Mouse (Mus musculus): ENCODE measurements around the gene Sipa1l3.

Sipa1l3 gene

GRCm38 (mm10) chr7:29489851-29490250 is 28.6 kb downstream of the Sipa1l3 start:
- in situ Hi-C loops (cut with MboI; ENCODE audit: low pct_unique_long_range_greater_than_20kb in 1 of 2, low sequenced_read_pairs in 2 of 2, unreplicated experiment in 1 of 2): no loop called here

GRCm38 (mm10) chr7:29489364-29489763 is 29.1 kb downstream of the Sipa1l3 start:
- in situ Hi-C loops (cut with MboI; ENCODE audit: low pct_unique_long_range_greater_than_20kb in 1 of 2, low sequenced_read_pairs in 2 of 2, unreplicated experiment in 1 of 2): no loop called here

- in situ Hi-C loops (cut with MboI; ENCODE audit: low pct_unique_long_range_greater_than_20kb in 1 of 2, low sequenced_read_pairs in 2 of 2, unreplicated experiment in 1 of 2): no loop called here
These were observed 31.7 kb downstream of the Sipa1l3 start for GRCm38 (mm10) chr7:29486753-29487152.

DNA sequence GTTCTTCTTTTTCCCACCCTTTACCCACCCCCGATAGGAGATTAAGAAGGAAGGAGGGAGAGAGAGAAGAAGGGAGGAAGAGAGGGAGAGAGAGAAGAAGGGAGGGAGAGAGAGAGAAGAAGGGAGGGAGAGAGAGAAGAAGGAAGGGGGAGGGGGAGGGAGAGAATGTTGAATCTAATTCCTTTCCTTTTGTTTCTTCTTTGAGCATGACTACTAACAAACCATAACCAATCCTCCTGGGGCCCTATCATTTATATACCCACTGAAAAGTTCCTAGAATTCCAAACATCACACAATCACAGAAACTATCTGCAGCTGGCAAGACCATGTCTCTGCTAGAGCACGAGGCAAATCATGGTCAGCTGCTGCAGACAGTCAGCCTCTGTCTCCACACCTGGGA is 32.7 kb downstream of the Sipa1l3 start:
- in situ Hi-C loops (cut with MboI; ENCODE audit: low pct_unique_long_range_greater_than_20kb in 1 of 2, low sequenced_read_pairs in 2 of 2, unreplicated experiment in 1 of 2): no loop called here

DNA sequence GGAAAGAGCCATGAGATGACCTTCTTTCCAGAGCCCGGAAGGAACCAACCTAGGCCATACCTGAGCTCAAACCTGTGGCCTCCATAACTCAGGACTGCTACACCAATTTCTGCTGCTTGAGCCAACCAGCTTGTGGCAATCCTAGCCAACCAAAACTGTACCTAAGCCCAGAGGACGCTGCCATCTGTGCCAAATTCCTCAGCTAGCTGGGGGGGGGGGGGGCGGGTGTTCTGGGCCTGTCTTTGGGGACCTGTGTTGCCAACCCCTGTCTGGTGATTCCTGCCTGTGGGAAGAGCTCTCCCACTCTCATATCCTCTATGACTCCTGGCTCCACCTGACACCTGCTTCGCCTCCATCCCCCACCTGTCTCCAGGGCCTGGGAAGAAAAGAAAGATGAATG is 34.9 kb downstream of the Sipa1l3 start:
- in situ Hi-C loops (cut with MboI; ENCODE audit: low pct_unique_long_range_greater_than_20kb in 1 of 2, low sequenced_read_pairs in 2 of 2, unreplicated experiment in 1 of 2): no loop called here

DNA sequence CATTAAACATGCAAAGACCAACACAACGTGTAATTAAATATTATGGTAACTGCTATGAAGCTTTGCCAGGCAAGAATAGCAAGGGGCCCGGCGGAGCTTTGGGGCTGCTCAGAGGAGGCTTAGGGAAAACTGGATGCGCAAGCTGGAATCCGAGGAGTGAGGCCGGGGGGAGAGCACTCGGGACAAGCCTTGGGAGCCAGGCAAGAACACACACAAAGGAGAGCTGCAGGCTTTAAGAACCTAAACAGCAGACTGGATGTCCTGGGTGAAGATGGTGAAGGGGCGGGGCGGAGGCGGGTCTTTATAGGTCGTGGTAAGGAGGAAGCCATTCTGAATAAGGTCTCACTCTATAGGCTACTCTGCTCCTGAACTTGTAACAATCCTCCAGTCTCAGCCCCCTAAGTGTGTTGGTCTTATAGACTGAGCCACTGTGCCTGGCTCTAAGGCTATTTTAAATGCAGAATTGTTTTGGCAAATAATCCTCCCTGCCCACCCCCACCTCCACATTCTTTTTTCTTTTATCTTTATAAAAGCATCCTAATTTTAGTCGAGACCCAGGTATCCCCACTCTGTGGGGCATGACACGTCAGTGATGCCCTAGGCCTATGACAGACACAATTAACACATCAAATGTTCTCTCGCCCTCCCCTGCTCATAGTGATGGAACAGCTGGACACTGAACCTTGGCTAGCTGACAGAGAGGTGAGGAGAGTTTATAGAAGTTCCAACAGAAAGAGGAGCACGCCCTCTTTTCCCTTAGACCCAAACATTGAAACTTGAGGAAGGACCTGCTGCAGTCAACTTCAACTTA is 36.9 kb downstream of the Sipa1l3 start:
- in situ Hi-C loops (cut with MboI; ENCODE audit: low pct_unique_long_range_greater_than_20kb in 1 of 2, low sequenced_read_pairs in 2 of 2, unreplicated experiment in 1 of 2): no loop called here

- in situ Hi-C loops (cut with MboI; ENCODE audit: low pct_unique_long_range_greater_than_20kb in 1 of 2, low sequenced_read_pairs in 2 of 2, unreplicated experiment in 1 of 2): no loop called here
These were observed 37.7 kb downstream of the Sipa1l3 start for GRCm38 (mm10) chr7:29480590-29481344.

DNA sequence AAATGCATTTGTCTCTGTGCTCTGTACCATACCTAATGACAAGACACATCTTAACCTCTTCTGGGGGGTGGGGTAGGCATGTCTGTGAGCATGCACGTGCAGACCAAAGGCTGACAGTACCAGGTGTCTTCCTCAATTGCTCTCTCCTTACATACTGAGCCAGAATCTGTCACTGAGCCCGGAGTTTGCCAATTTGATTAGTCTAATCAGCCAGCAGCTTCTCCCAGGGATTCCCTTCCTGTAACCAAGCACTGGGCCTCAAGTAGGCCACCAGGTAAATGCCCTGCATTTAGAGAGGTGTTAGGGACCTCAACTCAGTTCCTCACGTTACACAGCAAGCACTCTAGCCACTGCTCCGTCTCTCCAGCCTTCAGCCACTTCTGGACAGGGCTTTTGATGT is 38.3 kb downstream of the Sipa1l3 start:
- in situ Hi-C loops (cut with MboI; ENCODE audit: low pct_unique_long_range_greater_than_20kb in 1 of 2, low sequenced_read_pairs in 2 of 2, unreplicated experiment in 1 of 2): no loop called here

- in situ Hi-C loops (cut with MboI; ENCODE audit: low pct_unique_long_range_greater_than_20kb in 1 of 2, low sequenced_read_pairs in 2 of 2, unreplicated experiment in 1 of 2): no loop called here
These were observed 43.4 kb downstream of the Sipa1l3 start for GRCm38 (mm10) chr7:29475005-29475404.

GRCm38 (mm10) chr7:29471309-29471708 is 47.1 kb downstream of the Sipa1l3 start:
- in situ Hi-C loops (cut with MboI; ENCODE audit: low pct_unique_long_range_greater_than_20kb in 1 of 2, low sequenced_read_pairs in 2 of 2, unreplicated experiment in 1 of 2): no loop called here

- in situ Hi-C loops (cut with MboI; ENCODE audit: low pct_unique_long_range_greater_than_20kb in 1 of 2, low sequenced_read_pairs in 2 of 2, unreplicated experiment in 1 of 2): no loop called here
These were observed 48.7 kb downstream of the Sipa1l3 start for GRCm38 (mm10) chr7:29469602-29470344.

GRCm38 (mm10) chr7:29468593-29468992 is 49.8 kb downstream of the Sipa1l3 start:
- in situ Hi-C loops (cut with MboI; ENCODE audit: low pct_unique_long_range_greater_than_20kb in 1 of 2, low sequenced_read_pairs in 2 of 2, unreplicated experiment in 1 of 2): no loop called here

GRCm38 (mm10) chr7:29466585-29466984 is 51.9 kb downstream of the Sipa1l3 start:
- in situ Hi-C loops (cut with MboI; ENCODE audit: low pct_unique_long_range_greater_than_20kb in 1 of 2, low sequenced_read_pairs in 2 of 2, unreplicated experiment in 1 of 2): no loop called here

DNA sequence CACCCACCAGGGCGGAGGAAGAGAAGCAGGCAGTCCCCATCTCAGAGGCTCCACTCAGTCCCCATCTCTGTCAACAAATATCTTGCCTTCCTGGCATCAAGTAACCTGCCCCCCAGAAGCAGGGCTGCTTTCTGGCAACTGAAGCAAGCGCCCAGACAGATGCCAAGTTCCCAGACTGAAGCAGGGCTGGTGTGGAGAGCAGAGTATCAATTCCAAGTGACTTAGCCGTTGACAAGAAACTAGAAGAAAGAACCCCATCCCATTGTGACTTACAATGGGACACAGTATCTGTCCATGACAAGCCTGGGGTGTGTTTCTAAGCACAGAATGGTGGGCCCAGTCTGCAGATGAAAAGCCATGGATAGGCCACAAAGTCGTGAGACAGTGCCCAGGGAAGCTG is 52.7 kb downstream of the Sipa1l3 start:
- in situ Hi-C loops (cut with MboI; ENCODE audit: low pct_unique_long_range_greater_than_20kb in 1 of 2, low sequenced_read_pairs in 2 of 2, unreplicated experiment in 1 of 2): no loop called here

DNA sequence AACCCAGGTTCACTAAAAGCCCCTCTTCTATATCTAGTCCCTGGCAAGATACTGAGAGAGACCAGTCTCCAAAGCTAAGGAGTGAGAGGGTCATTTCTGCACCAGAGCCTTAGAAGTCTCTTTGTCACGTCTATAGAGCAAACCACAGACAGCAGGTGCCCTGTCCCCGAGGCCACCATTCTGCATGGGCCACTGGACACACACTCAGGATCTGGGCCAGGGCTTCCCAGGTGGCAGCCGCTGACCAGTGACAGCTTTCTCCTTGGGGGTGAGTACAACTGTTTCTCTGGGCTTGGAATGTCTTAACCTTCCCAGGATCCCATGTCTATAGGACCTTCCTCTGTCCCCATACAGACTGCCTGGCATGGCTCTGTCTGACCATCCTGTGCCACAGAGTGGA is 55.6 kb downstream of the Sipa1l3 start:
- in situ Hi-C loops (cut with MboI; ENCODE audit: low pct_unique_long_range_greater_than_20kb in 1 of 2, low sequenced_read_pairs in 2 of 2, unreplicated experiment in 1 of 2): no loop called here

DNA sequence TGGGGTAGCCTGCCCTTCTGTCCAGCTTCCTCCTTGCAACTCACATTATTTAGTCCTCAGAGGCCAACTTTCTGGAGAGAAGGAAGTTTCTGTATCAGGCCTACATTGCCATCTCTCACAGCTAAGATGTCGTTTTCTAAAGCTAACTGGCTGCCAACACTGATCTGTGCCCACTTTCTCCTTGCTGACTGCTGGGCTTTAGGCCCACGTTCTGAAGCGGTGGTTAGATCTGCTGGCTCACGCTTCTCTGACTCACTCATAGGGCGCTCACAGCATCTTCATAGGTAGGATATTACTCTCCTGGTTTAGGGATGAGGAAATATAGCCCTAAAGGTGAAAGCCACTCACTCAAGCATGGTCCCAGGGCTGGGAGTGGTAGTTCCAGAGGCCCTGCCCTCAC is 56.3 kb downstream of the Sipa1l3 start:
- in situ Hi-C loops (cut with MboI; ENCODE audit: low pct_unique_long_range_greater_than_20kb in 1 of 2, low sequenced_read_pairs in 2 of 2, unreplicated experiment in 1 of 2): no loop called here

GRCm38 (mm10) chr7:29461557-29461956 is 56.9 kb downstream of the Sipa1l3 start:
- in situ Hi-C loops (cut with MboI; ENCODE audit: low pct_unique_long_range_greater_than_20kb in 1 of 2, low sequenced_read_pairs in 2 of 2, unreplicated experiment in 1 of 2): no loop called here

DNA sequence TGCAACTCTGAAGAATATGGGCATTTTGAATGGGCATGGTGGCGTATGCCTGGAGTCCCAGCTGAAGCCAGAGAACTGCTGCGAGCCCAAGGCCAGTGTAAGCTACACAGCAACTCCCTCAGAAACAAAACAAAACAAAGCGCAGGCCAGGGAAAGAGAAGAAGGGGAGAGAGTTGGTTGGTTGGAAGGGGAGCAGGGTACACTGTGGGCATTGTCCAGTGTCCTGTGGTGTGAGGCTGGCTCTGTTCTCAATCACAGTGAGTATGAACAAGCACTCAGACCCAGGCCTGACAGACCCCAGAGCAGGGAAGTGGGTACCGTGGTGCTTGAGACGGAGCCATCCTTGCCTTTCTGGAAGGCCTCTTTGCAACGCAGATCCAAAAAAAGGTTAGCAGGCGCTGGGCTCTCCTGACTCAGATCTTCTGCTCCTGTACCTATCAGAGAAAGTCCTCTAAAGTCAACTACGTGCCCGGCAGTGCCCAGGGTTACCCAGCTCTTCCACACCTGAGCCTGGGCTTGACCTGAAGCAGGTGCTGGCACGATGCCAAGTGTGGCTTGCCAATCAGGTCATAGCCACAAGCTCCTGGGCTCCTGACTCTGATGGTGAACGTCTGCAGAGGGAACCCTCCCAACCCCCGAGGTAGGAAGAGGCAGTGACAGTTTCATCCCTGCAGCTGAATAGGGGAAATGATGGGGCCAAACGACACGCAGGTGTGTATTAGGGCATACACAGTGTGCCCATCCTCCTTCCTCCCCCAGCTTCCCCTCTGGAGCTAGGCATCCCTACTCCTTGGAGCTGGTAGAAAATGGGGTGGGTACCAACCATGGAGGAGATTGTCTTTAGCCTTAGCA is 59.3 kb downstream of the Sipa1l3 start:
- in situ Hi-C loops (cut with MboI; ENCODE audit: low pct_unique_long_range_greater_than_20kb in 1 of 2, low sequenced_read_pairs in 2 of 2, unreplicated experiment in 1 of 2): no loop called here

Data from mouse embryonic stem cell (cell line).